Mouse (Mus musculus) CD4-positive, CD25-positive, alpha-beta regulatory T cell (primary cell): Measurements from ENCODE around the gene Olfr137. TPM values are rescaled to one million over a fixed set of nuclear protein-coding genes. Genes with fewer than 3 reads are reported as not detected.

Experiments used
- polyA plus RNA-seq: library from polyadenylated mRNA; unstranded; fragments of 100-300 nt; shearing (Covaris generic); gene quantifications from one replicate; pipeline ENCODE4 v1.2.1, GENCODE M21; 2017

The Olfr137 gene
- polyA plus RNA-seq, result not detected

GRCm38 (mm10) chr17:38307470-38307869 lies at the start of gene Olfr137:
Gene Olfr137, minus strand, starts transcription at chr17:38307570.

GRCm38 (mm10) chr17:38329531-38329930 lies 22.2 kb upstream of the Olfr137 start, which contains the start of gene Olfr136:
Gene Olfr136, plus strand, starts transcription at chr17:38329831.

DNA sequence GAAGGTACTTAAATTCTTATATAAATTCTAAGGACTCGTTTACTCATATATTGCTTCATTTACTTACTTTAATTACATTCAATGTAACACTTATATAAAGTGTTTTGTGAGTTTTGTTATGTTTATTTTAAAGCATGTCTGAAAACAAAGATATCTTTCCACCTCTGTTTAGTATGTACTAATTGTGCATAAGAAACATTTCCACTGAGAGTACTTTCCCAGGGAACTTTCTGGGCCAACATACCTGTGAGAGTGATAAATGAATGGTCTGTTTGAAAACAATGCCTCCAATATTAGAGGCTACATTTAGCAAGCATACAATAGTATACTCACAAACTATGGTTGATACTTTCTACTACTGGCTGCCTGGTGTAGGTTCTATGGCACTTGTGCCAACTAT lies 46.6 kb downstream of the Olfr137 start, which contains the start of gene Olfr138:
Gene Olfr138, plus strand, starts transcription at position 301 of the 400 bp plus-strand sequence.

Other genes with a start within 250 kb of the Olfr137 start
- 0.10 TPM for gene Olfr129, start 247.5 kb downstream of the Olfr137 start, polyA plus RNA-seq
- not detected for gene Olfr130, start 243.6 kb downstream of the Olfr137 start, polyA plus RNA-seq
- not detected for gene Olfr131, start 218.9 kb downstream of the Olfr137 start, polyA plus RNA-seq
- not detected for gene Olfr132, start 173.0 kb downstream of the Olfr137 start, polyA plus RNA-seq
- not detected for gene Olfr133, start 162.3 kb downstream of the Olfr137 start, polyA plus RNA-seq
- gene Olfr134, start 136.2 kb downstream of the Olfr137 start, polyA plus RNA-seq, result not detected
- gene Olfr135, start 103.2 kb downstream of the Olfr137 start, polyA plus RNA-seq, result not detected
- gene Olfr138, start 46.5 kb downstream of the Olfr137 start, polyA plus RNA-seq, result 0.20 TPM
- 0.23 TPM for gene Olfr136, start 22.3 kb upstream of the Olfr137 start, polyA plus RNA-seq
- gene Esp36, start 112.6 kb upstream of the Olfr137 start, polyA plus RNA-seq, result not detected
- not detected for gene Esp34, start 246.6 kb upstream of the Olfr137 start, polyA plus RNA-seq